In genomic region chrX:142836399-142836798, GRCm38 (mm10) we compare ENCODE assay signal across 23 mouse cellular contexts.
"Had no signal": no experiment of that assay in that cellular context is flagged by ENCODE, and none has a peak within 500 bp of the region (broad histone marks: within the 10 kb centered on the region; RNA-seq: fewer than 3 reads in every experiment).

No protein-coding gene starts in this region.

- H3K27me3 ChIP-seq: liver, embryonic 15.5 days; lung, embryonic 15.5 days; neural tube, embryonic 15.5 days; stomach, embryonic 15.5 days had no signal

- ATAC-seq: liver, postnatal 0 days; lung, postnatal 0 days; midbrain, embryonic 16.5 days had no signal

- H3K4me1 ChIP-seq: liver, embryonic 15.5 days; lung, embryonic 15.5 days; midbrain, embryonic 12.5 days; neural tube, embryonic 13.5 days; neural tube, embryonic 15.5 days; stomach, embryonic 15.5 days had no signal

- H3K4me3 ChIP-seq: liver, embryonic 15.5 days; lung, embryonic 15.5 days; midbrain, embryonic 10.5 days; midbrain, embryonic 12.5 days; myocyte; neural tube, embryonic 13.5 days; neural tube, embryonic 15.5 days; stomach, embryonic 15.5 days had no signal

- H3K36me3 ChIP-seq: liver, embryonic 15.5 days; lung, embryonic 15.5 days; midbrain, embryonic 12.5 days; neural tube, embryonic 13.5 days; neural tube, embryonic 15.5 days; stomach, embryonic 15.5 days had no signal

- DNase-seq: liver, postnatal 0 days; lung, adult 2 months; lung, postnatal 14 days; lung, postnatal 36 days; midbrain, embryonic 14.5 days; retina, postnatal 1 day; right cerebral cortex, adult 18-20 months; right cerebral cortex, postnatal 25 days; thymus, adult 2 months; thymus, postnatal 25 days; thymus, postnatal 4 days had no signal

- H3K27ac ChIP-seq: liver, embryonic 15.5 days; lung, embryonic 15.5 days; macrophage; midbrain, embryonic 10.5 days; midbrain, embryonic 12.5 days; neural tube, embryonic 13.5 days; neural tube, embryonic 15.5 days; stomach, embryonic 15.5 days; stomach, postnatal 0 days had no signal
